Mouse (Mus musculus) large intestine, adult 2 months (tissue): ENCODE results near the gene Unc119b. TPM values are rescaled to one million over a fixed set of nuclear protein-coding genes. Genes with fewer than 3 reads are reported as not detected.
A peak's percentile ranks its signal among the peaks of the same experiment; 100 is the strongest.
"Not testable (repeated sequence)": the region's sequence is repeated elsewhere in the genome, so short reads cannot be mapped to it uniquely, and the experiment has no call there.

Source experiments
- DNase-seq: peaks from one replicate; pipeline ENCODE4 v3.0.0-alpha.2; 2012; ENCODE audit warnings: low read depth, low spot score
- WGBS: fragments of 180-500 bp; shearing (Covaris S2); methylation state at CpG from one replicate; pipeline ENCODE4 v1.1.7; 2018; 5-methylcytosine and 5-hydroxymethylcytosine counted together
- polyA plus RNA-seq: library from polyadenylated mRNA; depleted of rRNA; stranded (reverse); fragments of >200 nt; gene quantifications from 2 replicates; pipeline ENCODE4 v1.2.3, GENCODE M21; 2012

Gene Unc119b
- polyA plus RNA-seq, 1 experiment = 33.6 TPM

DNA sequence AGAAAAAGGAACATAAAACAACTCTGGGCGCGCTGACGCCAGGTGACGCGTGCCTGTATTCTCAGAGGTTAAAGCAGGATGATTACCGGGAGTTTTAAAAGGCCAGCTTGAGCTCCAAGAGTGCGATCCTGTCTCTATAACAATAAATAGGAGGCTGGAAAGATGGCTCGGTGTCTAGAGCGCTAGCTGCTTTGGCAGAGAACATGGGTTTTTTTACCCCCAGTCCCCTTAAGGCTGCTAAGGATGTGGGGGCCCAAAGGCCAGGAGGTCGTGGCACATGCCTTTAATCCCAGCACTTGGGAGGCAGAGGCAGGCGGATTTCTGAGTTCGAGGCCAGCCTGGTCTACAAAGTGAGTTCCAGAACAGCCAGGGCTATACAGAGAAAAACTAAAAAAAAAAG is 24.4 kb upstream of the Unc119b start:
- WGBS = 20% methylated on average over 12 of the region's 12 CpGs
- DNase-seq = no peak

DNA sequence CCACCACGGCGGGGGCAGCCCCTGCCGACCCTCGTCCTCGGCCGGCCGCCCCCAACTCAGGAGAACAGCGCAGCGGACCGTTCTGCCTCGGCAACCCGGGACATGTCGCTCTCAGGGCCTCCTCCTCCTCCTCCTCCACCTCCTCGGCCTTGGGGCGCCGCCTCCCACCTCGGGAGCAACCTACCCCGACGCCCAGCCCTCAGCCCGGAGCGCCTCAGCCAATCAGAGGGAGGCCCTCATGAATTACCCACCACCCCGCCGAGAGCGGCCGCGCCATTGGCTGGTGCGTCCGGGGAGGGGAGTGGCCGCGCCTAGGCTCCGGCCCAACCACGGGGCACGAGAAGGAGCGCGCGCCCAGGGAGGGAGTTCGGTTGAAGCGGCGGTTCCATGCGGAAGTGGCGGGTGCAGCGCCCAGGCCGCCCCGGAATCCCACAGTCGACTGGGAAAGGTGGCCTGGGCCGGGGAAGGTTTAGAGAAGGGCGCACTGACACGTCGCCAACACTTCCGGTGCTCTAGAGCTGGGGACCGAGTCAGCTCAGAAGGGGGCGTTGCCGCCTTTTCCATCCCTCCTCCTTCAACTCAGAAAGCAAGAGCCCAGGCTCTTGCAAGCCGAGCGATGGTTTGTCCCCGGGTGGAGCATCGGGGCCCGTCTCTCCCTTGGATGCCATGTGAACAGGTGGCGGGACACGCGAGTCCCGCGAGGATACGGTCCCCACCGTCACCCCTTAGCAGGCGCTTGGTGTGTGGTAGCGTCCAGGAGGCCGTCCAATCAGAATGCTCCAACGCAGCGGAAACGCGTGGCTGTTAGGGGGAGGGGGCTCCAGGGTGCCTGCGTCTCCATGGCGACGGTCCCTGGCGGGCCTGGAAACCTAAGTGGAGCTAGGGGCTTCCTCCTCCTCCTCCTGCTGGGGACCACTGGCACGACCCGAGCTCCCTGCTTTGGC is 23.5 kb upstream of the Unc119b start, which contains the start of gene Mlec:
Mlec (minus strand) TSS at position 140 of the 944 bp plus-strand sequence.
- WGBS = under 1% methylated on average over 75 of the region's 78 CpGs
- DNase-seq = peak; percentile 96

DNA sequence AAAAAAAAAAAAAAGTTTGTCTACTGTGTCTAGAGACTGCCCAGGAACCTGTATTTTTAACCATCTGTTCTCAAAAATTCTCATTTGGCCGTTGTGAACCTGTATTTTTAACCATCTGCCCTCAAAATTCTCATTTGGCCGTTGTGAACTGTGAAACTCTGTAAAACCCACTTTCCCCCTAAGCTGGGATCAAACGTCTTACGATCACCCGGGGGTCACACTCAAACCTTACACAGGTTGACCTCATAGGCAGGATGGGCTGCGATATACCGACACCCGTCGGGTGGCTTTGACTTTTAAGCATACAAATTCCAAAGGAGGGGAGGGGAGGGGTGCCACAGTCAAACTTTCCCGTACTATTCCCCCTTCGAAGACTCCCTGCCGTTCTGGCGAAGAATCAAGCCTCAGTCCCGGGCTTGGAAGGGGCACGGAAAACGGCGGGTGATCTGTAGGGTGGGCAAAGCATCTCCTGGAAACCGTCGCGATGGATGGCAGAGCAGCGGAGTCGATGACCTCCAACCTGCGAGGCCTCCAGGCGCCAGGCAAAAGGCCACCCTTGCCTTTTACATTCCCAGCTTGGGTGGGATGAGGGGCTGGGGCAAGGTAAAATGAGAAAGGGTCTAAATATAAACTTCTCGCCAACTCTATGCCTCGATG is 22.3 kb upstream of the Unc119b start:
- WGBS = under 1% methylated on average over 26 of the region's 26 CpGs
- no peak for DNase-seq

DNA sequence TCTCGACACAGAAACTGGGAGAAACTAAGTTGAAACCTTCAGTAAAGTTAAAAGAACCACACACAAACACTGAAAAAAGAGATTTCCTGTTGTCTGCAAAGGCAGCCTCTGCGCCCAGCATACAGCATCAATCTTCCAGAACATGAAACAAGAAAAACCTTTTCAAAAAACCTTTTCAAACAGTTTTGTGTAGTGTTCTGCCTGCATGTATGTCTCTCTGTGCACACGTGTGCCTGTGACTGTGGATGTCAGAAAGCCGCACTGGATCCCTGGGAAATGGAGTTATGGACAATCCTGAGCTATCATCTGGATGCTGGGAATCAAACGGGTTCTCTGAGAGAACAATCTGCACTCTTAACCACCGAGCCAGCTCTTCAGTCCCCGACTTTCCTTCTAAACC is 21.6 kb upstream of the Unc119b start:
- DNase-seq = no peak
- 17% methylated on average over 7 of the region's 7 CpGs for WGBS

DNA sequence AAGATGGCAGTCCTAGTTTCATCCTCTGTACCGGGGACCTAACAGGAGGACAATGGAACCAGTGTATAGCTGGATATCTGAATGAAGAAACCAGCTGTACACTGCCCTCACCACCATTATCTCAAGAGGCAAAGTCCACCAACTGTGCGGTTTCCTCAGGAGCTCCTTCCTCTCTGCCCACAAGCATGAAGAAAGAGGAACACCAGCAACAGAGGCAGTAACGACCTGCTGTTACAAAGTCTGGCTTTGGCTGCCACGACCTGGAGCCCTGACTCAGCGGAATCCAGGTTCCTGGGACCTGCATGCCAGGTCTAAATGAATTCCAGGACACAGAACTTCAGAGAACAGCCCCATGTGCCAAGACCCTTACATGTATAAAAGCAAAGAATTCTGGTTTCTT is 21.1 kb upstream of the Unc119b start:
- WGBS = 9% methylated on average over 5 of the region's 5 CpGs
- peak; percentile 85 for DNase-seq

DNA sequence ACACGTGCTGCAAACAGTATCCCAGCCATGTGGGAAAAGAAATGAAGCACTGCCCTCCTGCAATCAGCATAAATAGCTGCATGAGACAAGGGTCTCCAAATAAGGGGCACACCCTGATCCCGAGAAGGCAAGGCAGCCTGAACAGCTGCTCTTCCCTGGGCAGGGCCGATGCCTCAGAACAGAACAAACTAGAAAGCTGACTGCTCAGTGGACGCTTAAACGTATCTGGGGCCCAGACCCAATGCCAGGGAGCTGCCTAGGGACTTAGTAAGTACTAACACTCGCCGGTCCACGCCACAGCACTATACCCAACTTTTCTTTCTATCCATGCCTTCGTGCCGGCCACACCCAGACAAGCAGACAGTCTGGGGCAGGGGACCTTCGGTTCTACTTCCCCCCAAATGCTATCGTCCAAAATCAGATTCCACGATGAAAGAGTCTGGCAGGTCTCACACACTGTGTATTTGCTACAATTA is 20.4 kb upstream of the Unc119b start:
- DNase-seq = no peak
- 14% methylated on average over 13 of the region's 13 CpGs for WGBS

DNA sequence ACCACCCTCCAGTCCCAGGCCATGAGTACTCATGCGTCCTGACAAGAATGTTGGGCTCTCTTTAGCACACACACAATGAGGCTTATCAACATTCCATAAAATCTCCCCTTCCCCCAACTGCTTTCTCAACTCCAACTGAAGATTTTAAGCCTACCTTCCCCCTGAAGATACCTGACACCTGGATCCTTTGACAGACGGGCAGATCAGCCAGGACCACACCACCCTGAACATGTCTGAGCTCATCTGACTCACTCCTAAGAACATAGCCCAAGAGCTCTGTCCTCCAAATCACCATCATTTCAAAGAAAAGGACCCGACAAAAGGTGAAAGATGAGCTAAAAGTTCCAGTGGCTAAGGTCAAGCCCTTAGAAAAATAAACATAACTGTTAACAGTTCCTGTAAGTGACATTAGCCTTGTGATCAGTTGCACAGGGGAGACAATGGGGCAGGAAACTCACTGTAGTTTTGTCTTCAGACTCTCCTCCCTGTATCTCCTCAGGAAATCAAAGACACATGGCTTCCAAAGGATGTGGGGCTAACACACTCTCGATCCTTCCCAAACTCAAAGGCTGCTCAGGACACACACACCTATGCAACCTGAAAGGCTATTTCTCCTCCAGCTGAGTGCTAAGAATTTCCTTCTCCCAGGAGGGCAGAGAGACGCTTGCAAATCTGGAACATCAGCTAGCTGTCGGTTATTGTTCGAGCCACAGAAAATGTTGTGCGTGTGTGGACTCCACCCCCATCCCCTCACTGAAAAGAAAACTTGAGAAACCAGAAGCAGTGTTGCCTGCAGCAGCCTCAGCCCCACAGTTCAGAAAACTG is 17.6 kb upstream of the Unc119b start:
- WGBS = 34% methylated on average over 8 of the region's 8 CpGs
- no peak for DNase-seq

DNA sequence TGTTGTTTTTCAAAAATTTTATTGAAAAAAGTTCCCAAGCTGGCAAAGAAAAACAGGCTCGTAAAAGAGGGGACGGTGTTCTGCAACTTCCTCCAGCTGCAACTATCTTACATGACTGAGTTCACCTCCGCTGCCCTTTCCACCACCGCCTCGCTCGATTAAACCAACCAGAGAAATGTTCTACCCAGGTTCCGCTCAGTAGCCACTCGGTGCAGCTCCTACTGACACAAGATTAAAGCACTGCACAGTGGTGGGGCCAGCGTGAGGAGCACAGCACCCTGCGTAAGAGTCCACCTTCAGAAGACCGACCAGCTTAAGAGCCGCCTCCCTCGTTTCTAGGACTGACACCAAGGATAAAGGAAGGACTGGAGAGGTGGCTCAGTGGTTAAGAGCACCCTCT is 16.7 kb upstream of the Unc119b start:
- DNase-seq = no peak
- WGBS = 48% methylated on average over 13 of the region's 13 CpGs

DNA sequence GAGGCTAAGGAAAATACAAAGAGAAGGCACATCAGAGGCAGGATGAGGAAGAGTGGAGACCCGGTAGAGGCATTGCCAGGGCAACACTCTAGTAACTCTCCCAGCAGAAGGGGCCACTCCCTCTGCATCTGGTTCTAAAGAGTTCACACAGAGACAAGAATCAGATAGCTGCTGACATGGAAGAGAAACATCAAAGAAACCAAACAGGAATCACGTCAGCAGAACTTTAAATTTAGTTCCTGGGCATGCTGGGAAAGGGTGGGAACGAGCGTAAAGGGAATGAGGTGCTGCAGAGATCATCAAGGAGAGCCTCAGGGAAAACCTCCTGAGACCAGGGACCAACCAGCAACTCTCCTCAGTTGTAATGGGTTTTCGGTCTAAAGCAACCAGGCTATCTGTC is 16.2 kb upstream of the Unc119b start:
- no peak for DNase-seq
- WGBS = 64% methylated on average over 5 of the region's 5 CpGs

DNA sequence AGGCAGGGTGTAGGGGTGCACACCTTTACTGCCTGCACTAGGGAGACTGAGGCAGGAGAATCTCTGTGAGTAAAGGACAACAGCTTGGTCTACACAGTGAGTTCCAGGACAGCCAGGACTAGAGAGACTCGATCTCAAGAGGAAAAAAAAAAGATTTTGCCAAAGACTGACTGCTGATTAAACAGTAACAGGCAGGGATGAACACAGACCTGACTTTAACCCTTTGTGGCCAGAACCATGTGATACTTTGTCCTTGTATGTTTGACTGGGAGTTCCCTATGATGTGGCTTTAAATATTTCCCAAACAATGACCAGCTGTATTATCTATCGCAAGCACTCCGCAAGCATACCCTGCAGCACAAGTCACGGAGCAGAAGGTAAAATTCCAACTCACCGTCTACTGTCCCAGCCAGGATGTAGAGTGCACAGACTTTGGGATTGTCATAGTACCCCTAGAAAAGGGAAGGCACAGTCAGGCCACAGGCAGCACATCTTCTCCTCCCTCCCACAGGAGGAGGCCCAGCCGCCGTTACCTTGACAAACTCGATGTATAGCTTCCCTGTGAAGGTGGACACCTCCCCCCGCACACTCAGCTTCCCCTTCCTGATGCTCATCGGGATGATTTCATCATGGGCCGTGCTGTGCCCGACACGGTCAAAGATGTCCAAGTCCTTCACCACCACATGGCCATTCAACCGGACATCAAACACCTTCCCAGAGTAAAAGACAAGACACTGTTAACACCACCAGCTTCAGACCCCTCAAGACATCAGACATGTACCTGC is 15.1 kb upstream of the Unc119b start:
- DNase-seq = no peak
- 88% methylated on average over 14 of the region's 14 CpGs for WGBS

DNA sequence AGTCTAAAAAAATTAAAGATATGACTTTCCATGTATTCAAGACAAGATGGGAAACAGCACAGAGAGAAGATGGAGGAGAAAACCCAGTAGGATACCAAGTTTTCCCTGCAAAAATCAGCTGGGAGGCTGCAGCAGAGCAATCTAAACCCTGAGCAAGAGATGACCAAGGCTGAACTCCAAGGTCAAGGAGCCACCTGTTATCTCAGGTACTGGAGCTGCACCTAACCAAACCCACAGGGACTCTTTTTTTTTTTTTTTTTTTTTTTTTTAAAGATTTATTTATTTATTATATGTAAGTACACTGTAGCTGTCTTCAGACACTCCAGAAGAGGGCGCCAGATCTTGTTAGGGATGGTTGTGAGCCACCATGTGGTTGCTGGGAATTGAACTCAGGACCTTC is 14.1 kb upstream of the Unc119b start:
- no CpG with 5 or more reads among the region's 1 CpGs for WGBS

DNA sequence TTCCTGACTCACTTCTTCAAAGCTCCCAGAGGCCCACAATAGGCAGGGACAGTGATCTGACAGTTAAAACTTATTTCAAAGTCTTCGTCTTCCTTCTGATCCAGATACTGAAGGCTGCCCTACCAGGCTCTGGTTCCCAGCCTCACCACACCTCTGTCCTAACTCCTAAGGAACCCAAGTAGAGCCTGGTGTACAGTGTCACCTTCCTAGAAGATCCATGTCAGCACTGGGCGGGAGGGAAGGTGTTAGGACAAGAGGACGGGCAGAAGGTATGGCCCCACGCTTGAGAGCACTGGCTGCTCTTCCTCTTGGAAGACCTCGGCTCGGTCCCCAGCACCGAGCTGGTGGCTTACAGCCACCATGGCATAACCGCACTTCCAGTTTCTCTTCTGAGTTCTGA is 13.6 kb upstream of the Unc119b start:
- WGBS = 87% methylated on average over 8 of the region's 8 CpGs
- DNase-seq = no peak

More for the DNA sequence above, 14.1 kb upstream of the Unc119b start:
- DNase-seq = not testable (repeated sequence)

DNA sequence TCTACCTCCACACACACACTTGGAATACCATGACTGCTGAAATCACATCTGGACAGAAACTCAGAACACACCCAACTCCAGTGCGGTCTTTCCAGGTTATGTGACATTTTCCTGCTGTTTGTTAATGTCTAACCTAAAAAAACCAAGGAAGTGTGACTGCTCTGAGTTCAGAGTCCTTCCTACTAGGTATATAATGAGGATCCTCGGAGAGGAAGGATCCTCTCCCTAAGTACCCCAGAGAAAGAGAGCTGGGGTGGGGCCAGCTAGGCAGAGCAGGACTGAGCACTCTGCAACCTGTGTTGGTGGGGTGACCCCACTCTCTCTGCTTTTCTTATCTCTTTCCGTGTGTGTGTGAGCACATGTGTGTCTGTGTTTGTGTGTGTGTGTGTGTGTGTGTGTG is 12.6 kb upstream of the Unc119b start:
- 31% methylated on average over 3 of the region's 3 CpGs for WGBS
- no peak for DNase-seq

DNA sequence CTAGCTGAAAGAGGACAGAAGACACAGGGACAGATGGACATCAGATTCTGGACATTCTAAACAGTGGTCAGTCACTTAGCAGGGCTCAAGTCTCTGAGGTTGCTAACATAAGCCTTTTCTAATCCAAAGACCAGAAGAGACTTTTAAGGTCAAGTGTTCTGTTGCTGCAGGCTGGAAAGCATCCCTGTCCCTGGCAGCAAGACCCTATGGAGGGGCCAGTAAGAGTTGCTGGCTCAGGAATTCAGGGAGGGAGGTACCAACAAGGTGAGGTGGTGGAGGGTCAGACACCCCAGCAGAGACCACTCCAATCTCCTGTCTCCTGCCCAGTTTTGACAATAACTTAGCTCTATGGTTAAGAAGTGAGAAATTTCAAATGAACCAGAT is 12.0 kb upstream of the Unc119b start:
- DNase-seq = no peak

DNA sequence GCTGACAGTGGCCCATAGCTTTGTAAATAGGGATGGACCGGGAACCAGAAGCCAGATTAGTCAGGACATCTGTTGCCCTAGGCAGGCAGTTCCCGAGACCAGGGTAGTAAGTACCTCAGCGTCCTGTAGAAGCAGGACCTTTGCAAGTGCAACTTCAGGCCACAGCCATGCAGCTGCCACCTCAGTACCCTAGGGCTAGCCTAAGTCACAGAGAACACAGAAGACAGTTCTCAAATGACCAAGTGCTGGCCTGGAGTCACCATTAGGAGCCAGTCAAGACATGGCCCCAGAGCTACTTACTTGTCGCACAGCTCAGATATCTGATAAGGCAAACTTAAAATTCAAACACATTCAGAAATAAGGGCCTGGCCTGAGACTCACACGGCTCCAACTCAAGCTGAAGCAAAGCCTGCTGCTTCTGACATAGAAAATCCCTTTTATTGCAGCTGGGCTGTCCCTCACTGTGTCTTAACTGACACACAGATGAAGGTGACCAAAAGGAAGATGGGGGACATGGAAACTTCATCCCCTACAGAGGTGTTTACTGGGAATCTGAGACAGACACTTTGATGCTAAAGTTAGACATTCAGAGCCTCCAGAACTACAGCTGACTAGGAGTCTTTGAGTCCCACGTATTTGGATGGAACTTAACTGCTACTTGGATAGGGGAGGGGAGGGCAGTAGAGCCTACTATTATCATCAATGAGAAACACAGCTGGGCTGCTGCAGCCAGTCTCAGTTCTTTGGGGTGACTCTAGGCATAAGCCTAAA is 11.4 kb upstream of the Unc119b start:
- WGBS = 78% methylated on average over 6 of the region's 6 CpGs
- DNase-seq = no peak

DNA sequence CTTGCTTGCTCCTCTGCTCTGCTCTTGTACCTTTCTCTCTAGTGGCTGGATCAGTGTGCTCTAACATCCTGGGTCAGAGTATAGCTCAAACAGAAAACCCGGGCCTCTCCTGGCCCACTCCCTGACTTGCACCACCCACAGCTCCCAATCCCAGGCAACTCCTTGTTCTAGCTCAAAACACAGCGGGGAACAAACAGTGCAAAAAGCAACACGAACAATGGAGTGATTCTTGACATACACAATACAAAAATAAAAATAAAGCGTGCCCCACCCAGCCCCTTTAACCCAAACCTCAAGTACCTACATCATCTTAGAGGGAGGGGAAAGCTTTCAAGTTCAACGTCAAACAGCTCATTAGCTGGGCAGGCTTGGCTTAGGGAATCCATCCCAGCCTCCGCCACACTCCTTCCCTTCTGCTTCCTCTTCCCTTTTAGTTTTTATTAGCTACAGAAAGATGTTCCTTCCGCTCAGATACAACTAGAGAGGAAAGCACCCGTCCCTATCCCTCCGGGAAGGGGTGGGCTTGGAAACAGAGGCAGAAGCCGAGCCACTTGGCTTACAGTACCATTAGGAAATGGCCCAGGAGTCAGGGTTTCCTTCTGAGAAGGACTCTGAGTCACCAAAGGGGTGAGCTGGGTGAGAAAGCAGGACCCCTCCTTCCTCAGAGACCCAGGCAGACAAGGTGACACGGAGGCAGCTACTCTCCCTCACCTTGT is 10.6 kb upstream of the Unc119b start:
- 72% methylated on average over 11 of the region's 11 CpGs for WGBS
- no peak for DNase-seq

DNA sequence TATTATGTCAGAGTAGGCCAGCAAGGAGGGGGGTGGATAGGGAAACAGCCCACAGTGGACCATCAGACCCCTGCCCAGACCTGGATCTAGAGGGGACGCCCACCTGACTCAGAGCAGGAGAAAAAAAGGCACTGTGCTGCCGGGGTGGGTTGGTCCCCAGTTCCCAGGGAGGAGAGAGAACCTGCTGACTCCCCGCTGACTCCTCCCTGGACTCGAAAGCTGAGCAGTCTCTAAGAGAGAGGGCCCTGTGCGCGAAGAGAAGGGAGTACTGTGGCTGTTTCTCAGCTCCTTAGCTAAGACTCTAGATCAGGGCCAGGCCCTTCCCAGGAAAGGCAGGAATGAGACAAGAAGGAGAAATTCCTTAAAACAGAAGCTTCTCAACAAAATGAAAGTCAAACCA is 9.7 kb upstream of the Unc119b start:
- WGBS = 80% methylated on average over 6 of the region's 6 CpGs

DNA sequence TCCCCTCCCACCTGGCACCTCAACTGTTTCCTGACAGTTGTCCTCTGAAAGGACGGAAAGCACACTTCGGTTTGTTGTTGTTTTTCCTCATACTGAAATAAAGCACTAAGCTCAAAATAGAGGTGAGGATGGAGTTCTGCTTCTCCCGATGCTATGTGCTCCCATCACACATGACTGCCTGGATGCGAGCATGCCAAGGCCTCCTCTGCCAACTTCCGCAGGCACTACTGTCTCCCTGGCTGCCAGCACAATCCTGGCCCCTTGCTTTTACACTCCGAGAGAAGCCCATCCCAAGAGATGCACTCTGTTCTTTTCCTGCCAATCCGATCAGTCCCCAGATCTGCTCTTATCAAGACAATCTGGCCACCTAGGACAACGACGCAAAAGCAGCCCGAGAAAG is 8.8 kb upstream of the Unc119b start:
- no peak for DNase-seq
- WGBS = 73% methylated on average over 10 of the region's 10 CpGs

More for the DNA sequence above, 9.7 kb upstream of the Unc119b start:
- DNase-seq = no peak
